Mouse (Mus musculus) frontal cortex, postnatal 25 days (tissue): ENCODE results near the gene Ppox.

ENCODE experiments used
- DNase-seq, 2 experiments: peaks; one replicate each; pipeline ENCODE4 v3.0.0; 2022; ENCODE audit warnings: low spot score in 2 of 2

Gene Ppox

GRCm38 (mm10) chr1:171285096-171285892 is 4.3 kb upstream of the Ppox start:
- peak in 1 of 2 experiments; percentile 9 for DNase-seq

DNA sequence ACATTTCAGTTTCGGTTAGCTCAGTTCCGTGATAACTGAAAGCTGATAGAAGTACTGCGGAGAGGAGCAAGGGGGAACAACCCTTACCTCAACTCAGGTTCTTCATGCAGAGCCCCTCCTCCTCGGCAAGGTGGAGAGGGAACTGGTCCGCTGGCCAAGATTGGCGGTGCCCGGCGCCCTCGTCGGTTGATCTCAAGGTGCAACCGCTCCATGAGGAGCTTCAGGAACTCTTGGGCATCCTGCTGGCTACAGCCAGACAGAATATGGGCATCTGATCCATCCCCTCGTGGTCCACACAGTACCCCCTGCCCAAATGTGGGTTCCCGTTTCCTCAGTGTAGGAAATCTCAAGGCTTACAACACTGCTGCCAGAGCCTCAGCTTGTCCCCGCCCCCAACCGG is 3.5 kb upstream of the Ppox start:
- DNase-seq: no peak

DNA sequence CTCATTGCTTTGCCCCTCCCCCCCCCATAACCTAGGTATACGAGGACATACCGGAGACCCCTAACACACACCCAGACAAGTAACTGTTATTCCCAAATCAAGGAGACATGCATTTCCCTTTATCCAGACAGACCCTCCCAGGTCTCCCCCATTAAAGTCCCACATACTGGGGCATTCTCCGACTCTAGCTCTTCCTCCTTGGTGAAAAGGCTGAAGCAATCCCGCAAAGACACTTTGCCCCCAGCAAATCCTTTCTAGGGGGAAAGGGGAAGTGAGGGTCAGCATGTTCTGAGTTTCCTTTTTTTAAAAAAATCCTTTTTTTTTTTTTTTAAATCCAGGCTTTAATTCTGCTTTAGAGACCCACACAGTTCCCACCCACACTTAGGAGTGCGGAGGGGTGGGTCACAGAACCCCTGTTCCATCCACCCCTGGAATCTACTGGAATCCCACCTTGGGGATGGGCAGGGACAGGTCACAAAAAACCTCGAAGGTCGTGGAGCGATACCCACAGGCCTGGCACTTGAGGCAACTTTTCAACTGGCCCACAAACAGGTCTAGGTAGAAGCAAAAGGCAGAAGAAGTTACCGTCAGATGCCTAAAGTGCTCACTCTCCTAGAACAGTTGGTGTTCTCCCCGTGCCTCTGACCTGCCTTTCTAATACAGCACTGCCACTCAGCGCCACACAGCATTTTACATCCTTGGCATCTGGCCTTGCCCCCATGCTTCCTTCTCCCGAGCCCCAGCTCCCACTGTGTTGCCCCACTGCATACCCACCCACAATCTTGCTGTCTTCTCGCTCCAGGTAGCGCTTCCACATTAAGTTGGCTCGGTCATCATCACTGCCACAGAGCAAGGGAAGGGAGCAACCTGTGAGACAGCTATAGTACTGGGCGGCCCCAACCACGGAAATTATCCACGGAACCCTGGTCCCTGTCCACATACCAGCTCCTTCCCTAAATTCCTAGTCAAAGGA is 2.5 kb upstream of the Ppox start:
- DNase-seq: no peak

DNA sequence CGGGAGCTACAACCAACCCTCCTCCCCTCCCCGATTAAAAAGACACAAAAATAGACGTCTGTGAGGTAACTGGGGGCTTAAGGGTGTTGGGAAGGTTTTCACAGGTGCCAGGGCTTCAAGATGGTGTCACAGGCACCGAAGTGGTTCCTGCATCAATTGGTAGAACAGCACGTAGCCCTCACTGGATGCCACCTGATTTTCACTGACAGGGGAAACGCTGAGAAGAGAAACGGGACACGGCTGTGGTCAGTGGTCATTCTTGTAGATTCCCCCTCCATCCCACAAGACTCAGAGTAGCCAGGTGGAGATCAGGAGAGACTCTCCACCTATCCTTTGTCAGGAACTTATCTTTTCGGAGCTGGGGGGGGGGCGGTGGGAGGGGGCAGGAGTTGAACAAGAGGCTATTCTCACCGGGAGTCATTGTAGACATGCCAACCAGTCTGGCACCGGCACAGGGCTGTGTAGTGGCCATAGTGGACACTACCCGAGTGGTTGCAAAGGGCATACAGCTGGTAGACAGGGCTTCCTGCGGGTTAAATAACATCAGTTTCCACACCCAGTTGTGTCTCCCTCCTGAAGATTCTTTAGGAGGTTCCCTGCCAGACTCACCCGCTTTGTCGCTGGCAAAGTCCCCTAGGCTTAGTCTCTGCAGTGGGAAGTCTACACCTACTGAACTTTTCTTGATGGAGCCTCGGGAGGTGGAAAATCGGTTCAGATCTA is 1.3 kb upstream of the Ppox start:
- DNase-seq: no peak

DNA sequence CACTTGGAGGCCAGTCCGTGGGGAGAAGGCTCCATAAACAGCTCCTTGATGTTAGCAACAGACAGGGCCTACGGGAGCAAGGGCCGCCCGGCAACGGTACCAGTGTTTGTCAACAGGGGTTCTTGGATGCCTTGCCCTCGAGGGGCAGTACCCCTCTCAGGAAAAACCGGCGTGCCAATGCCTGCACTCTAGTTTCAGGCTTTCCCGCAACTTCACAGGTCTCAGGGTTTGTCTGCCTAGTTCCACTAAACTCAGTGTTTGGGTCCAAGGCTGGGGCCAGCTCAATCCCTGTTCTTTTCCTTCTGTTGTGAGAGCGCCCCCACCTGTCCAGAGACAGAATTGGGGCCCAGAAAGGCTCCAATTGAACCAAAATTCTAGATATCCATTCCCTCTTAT is 540 bp upstream of the Ppox start:
- DNase-seq: peak; percentile 61 to 70

- DNase-seq: no peak
Measured at GRCm38 (mm10) chr1:171280250-171280915, 603 bp downstream of the Ppox start.

DNA sequence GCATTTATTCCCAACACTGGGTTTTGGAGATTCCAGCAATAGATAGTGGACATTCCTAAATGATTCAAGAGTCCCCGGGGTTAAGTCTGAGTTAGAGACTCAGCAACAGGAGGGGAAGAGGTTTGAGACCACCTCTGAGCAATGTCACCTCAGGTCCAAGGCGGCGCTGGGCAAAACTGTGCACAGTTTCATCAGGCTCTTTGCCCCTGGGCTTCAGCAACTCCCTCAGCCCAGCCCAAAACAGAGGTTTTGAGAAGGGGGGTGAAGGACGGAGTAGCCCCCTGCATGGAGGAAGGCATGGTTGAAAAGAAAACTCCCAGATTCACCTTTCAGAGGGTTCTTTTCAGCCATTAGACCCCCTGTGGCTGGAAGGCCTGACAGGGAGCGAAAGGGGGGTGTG is 1.3 kb downstream of the Ppox start:
- DNase-seq: no peak

DNA sequence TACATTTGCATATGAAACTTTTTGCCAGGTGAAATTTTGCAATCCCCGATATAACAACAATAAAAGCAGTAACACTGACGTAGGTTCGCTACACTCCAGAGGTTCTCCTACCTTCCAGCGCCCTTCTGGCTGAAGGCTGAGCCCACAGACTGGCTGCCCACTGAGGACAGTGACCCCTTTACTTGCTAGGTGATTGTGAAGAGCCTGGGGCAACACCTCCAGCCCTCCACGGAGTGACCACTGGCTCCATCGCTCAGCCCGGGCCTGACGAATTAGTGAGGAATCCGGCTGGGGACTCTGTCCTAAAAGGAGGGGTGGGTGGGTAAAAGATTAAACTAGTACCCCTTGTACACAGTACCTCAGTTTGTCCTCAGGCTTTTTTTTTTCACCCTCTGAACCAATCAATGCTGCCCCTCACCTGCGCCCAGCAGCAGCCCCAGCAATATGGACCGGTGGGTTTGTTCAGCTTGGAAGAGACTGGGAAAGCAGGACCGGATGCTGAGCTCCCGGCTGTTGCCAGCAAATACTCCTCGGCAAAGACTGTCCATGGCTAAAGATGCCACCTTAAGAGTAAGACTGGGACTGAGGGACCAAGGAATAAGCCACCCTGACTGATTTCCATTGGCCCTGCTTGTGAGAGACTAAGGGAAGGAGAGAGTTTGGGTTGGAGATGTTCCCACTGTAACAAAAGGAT is 1.8 kb downstream of the Ppox start:
- DNase-seq: no peak

DNA sequence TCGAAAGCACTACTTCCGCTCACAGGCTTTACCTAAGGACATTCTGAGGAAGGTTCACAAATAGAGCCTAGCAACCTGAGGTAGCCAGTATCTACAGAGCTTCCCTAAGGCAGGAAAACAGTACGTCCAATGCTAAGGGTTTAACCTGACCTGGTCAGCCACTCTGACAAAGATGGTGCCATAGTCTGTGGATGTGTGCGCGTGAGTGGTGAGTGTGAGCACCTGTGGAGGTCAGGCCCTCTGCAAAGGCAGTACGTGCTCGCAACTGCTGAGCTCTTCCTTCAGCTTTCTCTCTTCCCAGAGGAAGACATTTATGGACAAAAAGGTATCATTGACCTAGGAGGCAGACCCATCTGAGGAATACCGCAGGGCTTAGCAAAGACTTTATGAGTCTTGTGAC is 2.5 kb downstream of the Ppox start:
- no peak for DNase-seq

GRCm38 (mm10) chr1:171277736-171278135 is 3.2 kb downstream of the Ppox start:
- DNase-seq: no peak

GRCm38 (mm10) chr1:171276110-171276748 is 4.8 kb downstream of the Ppox start:
- no peak for DNase-seq

GRCm38 (mm10) chr1:171275144-171275734 is 5.7 kb downstream of the Ppox start:
- DNase-seq: no peak

GRCm38 (mm10) chr1:171274171-171274570 is 6.8 kb downstream of the Ppox start:
- DNase-seq: no peak

DNA sequence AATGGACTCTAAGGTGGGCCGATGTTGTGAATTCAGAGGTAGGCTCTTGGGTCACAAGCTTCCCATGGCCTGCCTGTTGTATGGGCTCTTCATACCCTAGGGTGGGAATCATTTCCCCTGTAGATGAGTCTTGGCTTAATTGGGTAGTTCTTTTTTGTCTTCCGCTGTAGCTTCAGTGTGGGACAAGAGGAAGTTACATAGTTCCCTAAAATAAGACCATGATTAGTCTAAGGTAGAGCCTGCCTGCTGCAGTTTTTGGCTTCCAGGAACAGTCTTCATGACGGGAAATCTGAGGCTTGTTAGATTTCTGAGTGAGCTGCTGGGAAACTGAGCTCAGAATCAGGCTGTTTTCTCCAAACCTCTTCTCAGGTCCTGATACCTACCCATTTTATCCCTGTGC is 8.9 kb downstream of the Ppox start:
- no peak for DNase-seq

DNA sequence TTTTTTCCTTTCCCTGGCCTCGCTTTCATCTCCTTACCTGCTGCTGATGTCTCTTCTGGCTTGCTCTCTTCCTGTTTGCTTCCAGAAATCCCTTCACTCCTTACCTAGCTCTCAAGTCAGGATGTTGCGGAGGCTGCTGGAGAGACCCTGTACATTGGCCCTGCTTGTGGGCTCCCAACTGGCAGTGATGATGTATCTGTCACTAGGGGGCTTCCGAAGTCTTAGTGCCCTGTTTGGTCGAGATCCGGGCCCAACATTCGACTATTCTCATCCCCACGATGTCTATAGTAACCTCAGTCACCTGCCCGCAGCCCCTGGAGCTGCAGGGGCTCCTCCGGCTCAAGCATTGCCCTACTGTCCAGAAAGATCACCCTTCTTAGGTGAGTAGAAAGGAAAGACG is 9.4 kb downstream of the Ppox start:
- DNase-seq: no peak

DNA sequence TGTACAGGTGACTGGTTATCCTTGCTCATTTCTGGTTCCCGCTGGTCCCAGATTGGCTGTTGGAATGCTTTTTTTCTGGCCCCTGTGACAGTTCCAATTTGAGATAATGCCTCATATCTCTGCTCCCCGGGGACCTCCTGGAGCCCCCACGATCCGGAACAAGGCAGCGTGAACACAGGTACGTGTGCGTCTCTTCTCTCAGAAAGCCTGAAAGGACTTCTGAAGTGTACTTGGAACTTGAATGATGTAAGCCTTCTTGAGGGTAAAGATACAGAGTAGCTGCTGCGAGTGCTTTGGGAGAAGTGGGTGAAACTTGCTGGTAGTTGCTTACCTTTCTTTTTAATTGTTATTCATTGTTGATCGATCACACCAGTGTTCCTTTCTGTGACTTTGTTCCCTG is 9.8 kb downstream of the Ppox start:
- DNase-seq: no peak

GRCm38 (mm10) chr1:171270573-171270900 is 10.4 kb downstream of the Ppox start:
- DNase-seq: no peak

DNA sequence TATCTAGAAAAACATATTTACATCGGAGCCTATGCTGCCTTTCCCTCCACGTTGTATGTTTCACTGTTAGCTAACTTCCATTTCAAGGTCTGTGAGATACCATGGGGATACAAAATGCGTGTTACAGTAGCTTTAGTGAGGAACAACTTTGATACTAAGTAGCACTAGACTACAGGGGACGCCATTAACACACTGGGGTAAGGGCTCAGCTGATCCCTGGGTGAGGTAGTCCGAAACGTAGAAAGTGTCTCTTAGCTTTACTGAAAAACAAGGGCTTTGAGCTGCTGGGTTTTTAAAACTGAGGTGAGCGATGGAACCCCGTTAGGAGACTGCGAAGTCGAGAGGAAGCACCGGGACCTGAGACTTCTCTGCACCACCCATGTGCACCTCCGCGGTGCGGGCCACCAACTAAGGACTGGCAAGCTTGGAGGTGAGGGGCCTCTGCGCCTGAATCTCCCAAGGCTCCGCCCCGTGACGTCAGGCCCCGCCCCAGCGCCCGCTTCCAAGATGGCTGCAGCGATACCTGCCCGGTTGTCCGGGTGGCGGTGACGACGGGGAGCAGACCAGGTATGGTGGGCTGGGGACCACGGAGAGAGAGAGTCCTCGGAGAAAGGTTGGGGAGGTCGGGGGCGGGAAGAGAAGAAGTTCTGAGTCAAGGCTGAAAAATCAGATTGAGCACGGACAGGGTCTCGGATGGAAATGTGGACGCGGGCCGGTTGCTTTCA is 11.0 kb downstream of the Ppox start, which contains the start of gene B4galt3:
Gene B4galt3 (plus strand): TSS at position 481 of the 725 bp plus-strand sequence.
- peak; percentile 93 to 95 for DNase-seq

GRCm38 (mm10) chr1:171268341-171268740 is 12.6 kb downstream of the Ppox start:
- no peak for DNase-seq
